Mouse (Mus musculus) brain, embryonic 14.5 days (tissue): ENCODE results near the gene Actl9. TPM values are rescaled to one million over a fixed set of nuclear protein-coding genes. Genes with fewer than 3 reads are reported as not detected.

ENCODE experiments used
- DNase-seq: peaks from one replicate; pipeline ENCODE4 v3.0.0-alpha.2; 2011; ENCODE audit warnings: low read depth
- CTCF ChIP-seq: fragments of 200-500 bp; IDR thresholded peaks from 2 replicates; pipeline ENCODE4 v1.5.1; 2012; ENCODE audit warnings: inconsistent platforms, mild to moderate bottlenecking, moderate library complexity, borderline replicate concordance; ENCODE audit not compliant: insufficient read depth, insufficient read length; ENCODE audit errors: extremely low read depth
- POLR2A ChIP-seq: fragments of 200-500 bp; IDR thresholded peaks from 2 replicates; pipeline ENCODE4 v1.6.1; 2012; ENCODE audit warnings: mild to moderate bottlenecking, inconsistent platforms, borderline replicate concordance; ENCODE audit not compliant: poor library complexity, insufficient read depth, insufficient read length, severe bottlenecking; ENCODE audit errors: extremely low read depth
- polyA plus RNA-seq: library from polyadenylated mRNA; depleted of rRNA; stranded (reverse); fragments of >200 nt; gene quantifications from 2 replicates; pipeline ENCODE4 v1.2.3, GENCODE M21; 2012; rRNA removed

The Actl9 gene
- polyA plus RNA-seq: 0.15 and 0.29 TPM in 2 replicates

DNA sequence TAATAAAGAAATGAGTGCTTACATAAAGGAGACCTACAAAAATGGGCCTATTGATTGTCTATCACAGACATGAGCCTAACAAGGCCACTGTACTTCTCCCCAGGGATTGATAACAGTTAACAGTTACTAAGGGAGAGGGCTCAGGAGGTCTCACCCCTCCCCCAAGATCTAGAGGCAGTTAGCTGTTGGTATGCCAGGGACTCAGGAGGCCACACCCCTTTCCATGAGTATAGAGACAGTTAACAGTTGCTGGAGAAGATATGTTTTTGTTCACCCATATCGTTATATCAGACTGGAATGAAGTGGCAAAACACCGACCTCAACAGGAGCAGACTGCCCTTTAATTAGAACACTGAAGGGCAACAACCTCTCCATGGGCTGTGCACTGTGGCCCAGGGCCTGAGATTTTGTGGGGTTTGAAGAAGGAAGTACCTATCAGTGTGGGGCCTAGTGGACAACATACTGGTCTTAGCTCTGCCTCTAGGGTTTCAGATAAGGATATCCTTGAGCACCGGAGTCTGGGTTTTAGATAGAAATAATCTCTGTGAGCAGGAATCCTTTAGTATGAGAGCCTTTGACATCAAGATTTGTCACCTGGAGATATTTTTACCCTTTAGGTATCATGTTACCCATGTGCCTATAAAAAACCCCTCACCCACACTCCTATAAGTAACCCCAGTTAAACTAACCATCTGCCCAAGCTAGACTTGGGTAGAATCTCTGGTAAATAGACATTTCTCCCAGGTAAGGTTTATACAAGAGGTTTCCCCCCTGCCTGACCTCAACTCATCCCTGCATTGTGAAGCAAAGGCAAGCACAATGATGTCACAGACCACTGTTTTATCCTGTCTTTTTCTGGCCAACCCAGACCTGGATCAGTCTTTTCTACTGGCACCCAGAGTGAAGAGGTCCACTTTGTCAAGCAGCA lies at the start of gene Actl9:
TSS of gene Actl9 (plus strand) at position 878 of the 928 bp plus-strand sequence.
- TF ChIP-seq CTCF: no peak
- TF ChIP-seq POLR2A: no peak

DNA sequence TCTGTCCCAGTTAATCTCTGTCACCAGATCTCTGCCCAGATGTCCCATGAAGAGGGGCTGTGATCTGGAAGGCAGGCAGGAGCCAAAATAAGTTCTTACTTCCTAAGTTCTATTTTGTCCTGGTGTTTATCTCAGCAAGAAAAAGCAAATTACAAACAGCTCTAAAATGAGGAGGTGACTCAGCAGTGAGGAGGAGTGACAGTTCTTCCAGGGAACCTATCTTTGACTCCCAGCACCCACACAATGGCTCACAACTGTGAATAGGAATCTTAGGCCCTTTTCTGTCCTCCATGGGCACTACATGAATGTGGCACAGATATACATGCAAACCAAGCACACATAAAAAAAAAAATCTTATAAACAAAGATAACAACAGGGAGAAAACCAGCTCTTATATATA lies 47.0 kb upstream of the Actl9 start:
- no peak for DNase-seq
- no peak for TF ChIP-seq CTCF
- TF ChIP-seq POLR2A: no peak

More for the DNA sequence above, at the start of gene Actl9:
- no peak for DNase-seq

DNA sequence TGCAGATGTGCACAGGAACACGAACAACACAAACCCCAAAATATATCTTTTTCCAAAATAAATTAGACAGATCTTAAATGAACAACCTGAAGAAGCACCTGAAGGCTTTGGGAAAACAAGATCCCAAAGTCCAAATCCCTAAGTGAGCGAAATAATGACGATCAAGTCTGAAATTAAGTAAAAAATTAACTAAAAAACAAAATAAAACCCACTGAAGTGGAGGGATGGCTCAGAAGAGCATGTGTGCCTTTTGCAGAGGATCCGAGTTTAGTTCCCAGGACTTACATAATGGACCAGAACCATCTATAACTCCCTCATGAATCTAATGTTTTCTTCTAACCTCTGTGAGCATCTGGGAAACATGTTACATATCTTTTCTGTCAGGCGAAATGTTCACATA lies 40.4 kb upstream of the Actl9 start:
- TF ChIP-seq POLR2A (no peak), CTCF (no peak)
- no peak for DNase-seq

DNA sequence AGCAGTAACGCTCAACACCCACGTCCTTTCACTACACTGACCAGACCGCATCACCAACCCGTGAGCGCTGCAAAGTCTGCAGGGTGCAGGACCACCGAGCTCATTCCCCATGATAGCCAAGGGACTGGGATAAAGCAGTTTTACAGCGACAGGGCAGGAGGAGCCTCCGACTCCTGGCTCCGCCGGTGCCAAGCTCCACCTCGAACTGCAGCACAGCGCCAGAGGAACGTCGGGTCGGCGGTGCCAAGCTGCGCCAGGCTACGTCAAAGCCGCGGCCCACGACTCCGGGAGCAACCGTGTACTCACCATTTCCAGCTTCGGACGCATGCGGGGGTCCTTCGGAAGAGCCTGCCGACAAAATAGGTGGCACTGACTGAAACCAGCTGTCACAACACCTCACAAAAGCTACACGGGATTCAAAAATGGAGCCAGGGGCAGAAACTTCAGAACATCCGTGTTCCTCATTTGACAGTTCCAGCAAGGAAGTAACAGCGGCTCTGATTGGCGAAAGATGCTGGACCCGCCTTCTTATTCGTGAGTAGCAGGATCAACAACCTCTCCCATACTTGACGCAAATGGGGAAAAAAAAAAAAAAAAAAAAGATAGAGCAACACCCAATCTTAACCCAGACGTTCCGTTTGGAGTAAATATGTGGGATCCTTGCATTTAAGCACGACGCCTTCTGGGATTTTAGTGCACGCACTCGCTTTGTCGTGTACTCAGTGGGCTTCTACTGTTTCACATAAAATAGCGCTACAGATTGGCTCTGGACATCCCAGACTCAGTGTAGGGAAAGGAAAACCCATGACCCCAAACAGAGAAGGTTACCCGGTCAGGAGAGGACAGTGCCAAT lies 38.3 kb upstream of the Actl9 start, which contains the start of gene Zfp101:
TSS of gene Zfp101 (minus strand) at position 460 of the 853 bp plus-strand sequence.
- peak; percentile 99 for DNase-seq
- TF ChIP-seq POLR2A: no peak; the same call in 1 of the 2 replicates
- TF ChIP-seq CTCF: no peak

DNA sequence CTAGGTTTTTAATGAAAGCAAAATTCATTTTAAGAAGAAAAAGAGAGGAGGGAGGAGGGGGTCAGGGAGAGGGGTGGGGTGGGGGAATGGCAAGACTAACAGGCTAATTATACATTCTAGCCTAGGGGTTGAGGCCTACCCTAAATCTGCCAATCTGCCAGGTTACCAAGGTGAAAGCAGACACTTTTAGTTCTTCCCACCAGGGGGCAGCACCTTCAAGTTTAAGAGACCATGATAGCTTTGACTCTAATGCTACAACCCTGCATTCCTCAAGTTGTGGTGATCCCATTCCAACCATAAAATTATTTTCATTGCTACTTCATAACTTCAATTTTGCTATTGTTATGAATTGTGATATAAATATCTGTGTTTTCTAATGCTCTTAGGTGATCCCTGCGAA lies 6.5 kb downstream of the Actl9 start:
- peak; percentile 85 for DNase-seq
- TF ChIP-seq CTCF: peak; percentile 69; the same call in 1 of the 2 replicates
- no peak for TF ChIP-seq POLR2A

DNA sequence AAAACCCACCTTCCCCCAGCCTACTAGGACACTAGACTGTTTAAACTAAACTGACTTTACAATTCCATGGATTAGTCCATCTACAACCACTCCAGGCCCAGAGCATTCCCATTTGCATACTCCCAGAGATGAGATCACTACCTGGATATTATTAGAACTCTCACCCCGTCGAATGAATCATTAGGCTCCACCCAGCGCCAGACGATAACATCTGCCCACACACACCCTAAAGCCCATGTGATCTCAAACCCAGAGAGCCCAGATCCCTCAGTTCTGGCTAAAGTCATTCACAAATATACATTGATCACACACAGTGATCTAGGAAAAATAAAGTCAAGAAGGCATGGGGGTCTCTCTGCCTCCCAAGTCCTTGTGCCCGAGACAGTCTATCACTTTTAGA lies 7.2 kb downstream of the Actl9 start:
- DNase-seq: peak; percentile 8
- no peak for TF ChIP-seq CTCF
- no peak for TF ChIP-seq POLR2A

DNA sequence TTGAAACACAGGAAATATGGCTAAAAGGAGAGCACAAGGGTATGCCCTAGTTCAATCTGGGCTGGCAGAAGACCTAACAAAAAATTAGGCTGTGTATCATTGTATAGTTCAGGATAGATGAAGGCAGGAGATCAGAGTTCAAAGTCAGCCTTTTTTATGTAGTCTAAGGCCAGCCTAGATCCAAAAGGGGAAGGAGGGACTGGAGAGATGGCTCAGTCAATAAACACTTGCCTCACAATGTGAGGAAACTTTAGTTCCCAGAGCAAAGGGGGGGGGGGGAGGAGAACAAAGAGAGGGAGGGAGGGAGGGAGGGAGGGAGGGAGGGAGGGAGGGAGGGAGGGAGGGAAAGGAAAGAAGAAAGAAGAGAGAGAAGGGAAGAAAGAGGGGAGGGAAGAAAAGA lies 8.5 kb downstream of the Actl9 start:
- no peak for TF ChIP-seq POLR2A
- no peak for TF ChIP-seq CTCF
- DNase-seq: no peak

DNA sequence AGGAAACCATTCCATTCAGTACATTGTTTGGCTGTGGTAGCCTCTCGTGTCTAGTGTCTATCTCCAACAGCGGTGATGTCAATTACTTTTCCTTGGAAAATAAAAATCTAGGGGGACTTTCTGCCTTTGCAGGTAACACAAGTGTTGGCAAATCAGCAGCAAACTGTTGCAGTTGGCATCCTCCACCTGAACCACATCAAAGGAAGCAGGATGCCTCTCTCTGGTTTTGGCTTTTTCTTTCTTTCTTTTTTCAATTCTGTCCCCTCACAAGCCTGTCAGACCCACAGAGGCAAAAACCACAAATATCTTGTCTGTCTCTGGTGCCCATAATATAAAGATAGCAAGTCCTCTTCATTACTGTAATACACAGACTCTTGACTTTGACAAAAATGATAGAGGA lies 23.9 kb downstream of the Actl9 start:
- TF ChIP-seq CTCF (no peak), POLR2A (no peak)
- no peak for DNase-seq

DNA sequence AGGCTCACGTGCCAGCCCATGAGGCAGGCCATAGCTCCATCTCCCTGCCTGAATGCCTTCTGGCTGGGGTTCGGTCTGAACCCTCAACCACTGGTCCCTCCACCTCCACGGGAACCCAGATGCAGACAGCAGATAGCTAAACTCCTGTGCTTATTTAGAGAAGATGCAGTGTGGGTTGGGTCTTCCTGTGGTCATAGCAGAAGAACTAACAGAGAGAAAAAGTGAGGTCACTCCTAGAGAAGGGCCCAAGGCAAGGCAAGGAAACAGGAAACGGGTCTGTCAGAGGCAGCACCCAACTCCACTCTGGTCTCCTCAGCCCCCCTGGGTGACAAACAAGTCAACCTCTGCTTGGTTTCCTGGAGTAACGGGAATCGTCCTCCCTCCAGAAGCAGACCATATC lies 38.5 kb downstream of the Actl9 start:
- TF ChIP-seq POLR2A (no peak), CTCF (no peak)

More for the DNA sequence above, 38.5 kb downstream of the Actl9 start:
- no peak for DNase-seq

Other genes with a start within 250 kb of the Actl9 start
- not detected in 2 replicates for gene Olfr239, start 241.6 kb upstream of the Actl9 start, polyA plus RNA-seq
- 0.72 and 0.89 TPM in 2 replicates for gene Olfr1564, start 211.2 kb upstream of the Actl9 start, polyA plus RNA-seq
- 8.6 and 10.5 TPM in 2 replicates for gene Zfp955a, start 177.8 kb upstream of the Actl9 start, polyA plus RNA-seq
- gene Olfr63, start 168.2 kb upstream of the Actl9 start, polyA plus RNA-seq: not detected in 2 replicates
- gene Zfp955b, start 143.4 kb upstream of the Actl9 start, polyA plus RNA-seq: 10.4 and 12.3 TPM in 2 replicates
- 16.9 and 22.5 TPM in 2 replicates for gene Zfp81, start 74.0 kb upstream of the Actl9 start, polyA plus RNA-seq
- 12.6 and 16.0 TPM in 2 replicates for gene Zfp101, start 38.3 kb upstream of the Actl9 start, polyA plus RNA-seq
- 107 and 121 TPM in 2 replicates for gene Adamts10, start 91.3 kb downstream of the Actl9 start, polyA plus RNA-seq
- 0.98 and 1.6 TPM in 2 replicates for gene Myo1f, start 122.8 kb downstream of the Actl9 start, polyA plus RNA-seq
- gene Zfp414, start 196.2 kb downstream of the Actl9 start, polyA plus RNA-seq: 120 and 156 TPM in 2 replicates
- gene Pram1, start 205.2 kb downstream of the Actl9 start, polyA plus RNA-seq: 0.76 and 0.82 TPM in 2 replicates